Mouse (Mus musculus): ENCODE results near the gene Icos.

The Icos gene

DNA sequence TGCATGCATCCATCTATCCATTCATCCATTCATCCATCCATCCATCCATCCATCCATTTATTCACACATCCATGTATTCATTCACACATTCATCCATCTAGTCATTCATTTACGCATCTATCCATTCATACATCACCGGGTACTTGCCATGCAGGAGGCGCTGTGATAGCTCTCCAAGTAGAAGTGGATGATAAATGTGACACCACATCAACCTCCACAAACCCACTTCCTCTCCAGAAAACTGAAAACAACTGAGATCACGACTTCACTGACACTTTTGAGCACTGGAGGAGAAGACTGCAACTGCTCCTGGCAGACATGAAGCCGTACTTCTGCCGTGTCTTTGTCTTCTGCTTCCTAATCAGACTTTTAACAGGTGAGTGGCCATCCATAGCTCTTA, at the start of gene Icos:
Gene Icos, plus strand, starts transcription at position 287 of the 400 bp plus-strand sequence.
- DNase-seq (ENCODE audit: low read depth, low spot score), result peak; percentile 93

- DNase-seq (ENCODE audit: low read depth, low spot score), result no peak
Observed at GRCm38 (mm10) chr1:60929036-60929435, 48.7 kb upstream of the Icos start.

- DNase-seq (ENCODE audit: low read depth, low spot score), result peak; percentile 51
Observed at GRCm38 (mm10) chr1:60930397-60930796, 47.3 kb upstream of the Icos start.

GRCm38 (mm10) chr1:60935968-60936581, 41.7 kb upstream of the Icos start:
- DNase-seq (ENCODE audit: low read depth, low spot score), result peak; percentile 21

DNA sequence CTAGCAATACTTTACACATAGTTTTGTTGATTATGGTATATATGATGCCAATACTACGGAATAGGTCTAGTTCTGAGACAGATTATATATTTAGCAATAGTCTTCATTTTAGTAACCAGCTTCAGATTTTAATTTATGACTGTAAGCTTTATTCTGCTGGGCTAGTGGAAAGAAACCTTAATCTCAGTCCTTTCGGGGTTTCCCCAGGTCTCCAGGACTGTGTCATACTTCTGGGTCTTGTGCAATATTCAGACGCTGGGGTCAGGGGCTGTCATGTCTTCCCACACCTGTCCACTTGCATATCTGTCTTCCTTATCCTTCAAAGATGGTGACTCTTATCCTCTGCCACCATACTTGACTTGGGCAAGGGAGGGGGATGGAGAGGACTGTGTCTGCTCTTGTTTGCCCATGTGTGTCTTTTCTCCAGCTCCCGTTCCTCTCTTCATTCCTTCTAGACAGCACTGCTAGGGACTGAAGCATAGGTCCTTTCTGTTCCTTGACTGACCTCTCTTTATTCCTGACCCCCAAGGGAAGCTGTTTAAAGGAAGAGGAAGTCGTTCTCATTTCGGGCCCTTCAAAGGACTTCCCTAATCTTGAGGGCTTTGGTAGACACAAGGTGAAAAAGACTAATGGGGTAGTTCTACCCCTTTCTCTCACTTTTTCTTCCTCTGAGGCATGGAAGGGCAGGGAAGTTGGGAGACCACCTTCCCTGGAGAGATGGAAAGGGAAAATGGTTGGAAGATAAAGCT, 40.6 kb upstream of the Icos start:
- DNase-seq (ENCODE audit: low read depth, low spot score), result peak; percentile 69

GRCm38 (mm10) chr1:60938256-60938655, 39.5 kb upstream of the Icos start:
- DNase-seq (ENCODE audit: low read depth, low spot score), result no peak

- no peak for DNase-seq (ENCODE audit: low read depth, low spot score)
Observed at GRCm38 (mm10) chr1:60938974-60939373, 38.8 kb upstream of the Icos start.

- DNase-seq (ENCODE audit: low read depth, low spot score), result peak; percentile 36
Observed at GRCm38 (mm10) chr1:60940023-60940422, 37.7 kb upstream of the Icos start.

DNA sequence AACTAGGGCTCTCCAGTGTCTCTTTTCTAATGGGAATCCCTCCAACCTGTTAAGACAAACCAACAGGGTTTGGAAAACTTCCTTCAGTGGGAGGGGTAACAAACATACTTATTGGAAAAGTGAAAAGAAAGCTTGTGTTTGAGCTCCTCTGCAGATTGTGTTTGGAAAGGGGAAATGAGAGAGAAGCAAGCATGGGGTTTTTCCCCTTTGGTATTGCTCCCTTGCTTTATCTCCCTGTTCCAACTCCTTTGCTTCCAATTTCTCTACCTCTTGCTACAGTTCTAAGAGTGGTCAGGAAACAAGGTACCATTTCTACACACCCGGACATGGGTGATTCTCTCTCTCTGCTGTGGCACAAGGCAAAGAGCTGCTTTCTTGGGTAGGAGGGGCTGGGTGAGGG, 37.1 kb upstream of the Icos start:
- no peak for DNase-seq (ENCODE audit: low read depth, low spot score)

DNA sequence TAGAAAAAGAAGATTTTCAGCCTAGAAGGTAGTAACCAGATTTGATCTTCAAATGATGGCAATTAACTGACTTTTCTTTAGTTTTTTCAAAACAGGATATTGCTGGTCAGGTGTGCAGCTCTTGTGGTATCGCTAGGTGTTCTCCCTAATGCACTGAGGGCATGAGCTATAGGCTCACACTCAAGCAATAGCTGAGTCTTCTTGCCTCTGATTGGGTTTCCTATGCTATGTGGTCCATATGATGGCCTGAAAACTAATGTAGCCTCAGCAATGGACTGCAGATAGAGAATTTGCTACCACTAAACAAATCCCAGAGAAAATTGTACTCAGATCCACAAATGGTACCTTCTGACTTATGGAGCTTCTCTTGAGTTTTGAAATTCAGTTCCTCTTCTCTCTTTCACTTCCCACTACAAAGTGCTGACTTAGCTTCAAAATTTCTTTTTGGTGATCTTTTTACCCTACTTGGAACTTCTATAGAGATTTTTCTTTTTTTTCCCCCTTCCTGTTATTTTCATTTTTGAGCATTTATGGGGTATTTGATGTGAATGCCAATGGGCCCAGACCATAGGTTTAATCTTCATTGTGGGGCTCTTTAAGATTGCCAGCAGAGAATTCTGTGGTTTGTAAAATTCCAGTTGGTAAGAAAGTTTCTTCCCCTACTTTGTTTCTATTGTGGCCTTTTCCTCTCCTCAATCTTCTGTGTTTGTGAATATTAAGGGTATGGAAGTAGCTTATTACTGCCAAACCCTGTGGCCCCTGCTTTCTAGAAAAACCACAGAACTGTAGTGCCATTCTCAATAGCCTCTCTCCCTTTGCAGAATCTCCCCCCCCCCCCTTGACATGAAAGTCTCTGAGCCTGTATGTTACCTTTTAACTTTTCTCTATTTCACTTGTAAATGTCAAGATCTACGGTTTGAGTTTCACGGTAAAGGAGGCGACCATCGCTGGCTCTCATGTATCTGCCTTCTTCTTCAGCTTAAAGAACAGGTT, 36.4 kb upstream of the Icos start:
- peak; percentile 77 for DNase-seq (ENCODE audit: low read depth, low spot score)

- DNase-seq (ENCODE audit: low read depth, low spot score), result no peak
Observed at GRCm38 (mm10) chr1:60942921-60943320, 34.8 kb upstream of the Icos start.

DNA sequence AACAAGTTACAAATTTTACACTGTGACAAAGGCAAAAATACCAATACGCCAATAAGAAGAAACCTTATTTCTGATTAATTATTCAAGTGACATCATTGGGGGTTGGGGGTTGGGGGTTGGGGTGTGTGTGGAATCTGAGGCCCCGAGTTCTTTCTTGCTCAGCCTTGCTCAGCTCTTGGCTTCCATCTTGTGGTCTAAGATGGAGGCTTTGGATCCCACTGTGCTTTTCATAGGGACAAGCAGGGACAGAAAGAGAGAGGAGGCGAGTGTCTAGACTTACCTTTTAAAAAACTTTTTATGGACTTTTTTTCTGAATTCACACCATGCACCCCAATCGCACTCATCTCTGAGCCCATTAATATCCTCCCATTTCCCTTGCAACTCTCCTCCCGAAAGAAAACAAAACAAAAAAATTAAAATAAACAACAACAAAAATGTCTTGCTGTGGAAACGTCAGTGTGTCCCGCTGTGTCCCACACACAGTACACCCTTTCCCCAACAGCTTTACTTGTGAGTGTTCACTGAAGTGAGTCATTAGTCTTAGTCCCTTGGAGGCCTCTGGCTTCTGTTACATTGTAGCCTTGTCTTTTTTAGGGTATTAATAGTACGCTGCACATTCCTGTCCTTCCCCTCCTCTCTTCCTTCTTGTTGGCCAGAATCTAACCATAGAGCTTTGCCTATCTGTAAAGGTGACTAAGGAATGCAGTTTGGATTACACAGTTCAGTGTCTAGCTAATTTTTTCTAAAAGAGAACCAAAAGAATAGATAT, 31.9 kb upstream of the Icos start:
- no peak for DNase-seq (ENCODE audit: low read depth, low spot score)

- peak; percentile 34 for DNase-seq (ENCODE audit: low read depth, low spot score)
Observed at GRCm38 (mm10) chr1:60948112-60948511, 29.6 kb upstream of the Icos start.

- DNase-seq (ENCODE audit: low read depth, low spot score), result peak; percentile 17
Observed at GRCm38 (mm10) chr1:60952958-60953357, 24.8 kb upstream of the Icos start.

GRCm38 (mm10) chr1:60953686-60954085, 24.0 kb upstream of the Icos start:
- DNase-seq (ENCODE audit: low read depth, low spot score), result no peak

- DNase-seq (ENCODE audit: low read depth, low spot score), result peak; percentile 59
Observed at GRCm38 (mm10) chr1:60954759-60955158, 23.0 kb upstream of the Icos start.

- no peak for DNase-seq (ENCODE audit: low read depth, low spot score)
Observed at GRCm38 (mm10) chr1:60955186-60955585, 22.5 kb upstream of the Icos start.

DNA sequence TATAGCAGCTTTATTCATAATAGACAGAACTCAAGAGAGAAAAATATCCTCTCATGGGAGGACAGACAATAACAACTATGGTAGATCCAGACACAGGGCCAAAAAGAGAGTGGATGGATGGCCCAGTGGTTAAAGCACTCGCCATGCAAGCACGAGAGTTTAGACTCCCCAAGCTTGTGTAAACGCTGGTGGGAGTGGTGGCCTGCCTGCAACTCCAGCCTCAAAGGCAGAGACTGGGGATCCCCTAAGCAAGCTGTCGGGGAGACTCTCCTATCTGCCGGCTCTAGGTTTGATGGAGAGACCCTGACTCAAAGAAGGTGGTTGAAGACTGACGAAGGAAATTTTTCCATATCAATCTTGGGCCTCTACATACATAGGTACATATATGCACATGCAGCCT, 21.5 kb upstream of the Icos start:
- DNase-seq (ENCODE audit: low read depth, low spot score), result no peak

- DNase-seq (ENCODE audit: low read depth, low spot score), result no peak
Observed at GRCm38 (mm10) chr1:60958287-60958686, 19.4 kb upstream of the Icos start.

DNA sequence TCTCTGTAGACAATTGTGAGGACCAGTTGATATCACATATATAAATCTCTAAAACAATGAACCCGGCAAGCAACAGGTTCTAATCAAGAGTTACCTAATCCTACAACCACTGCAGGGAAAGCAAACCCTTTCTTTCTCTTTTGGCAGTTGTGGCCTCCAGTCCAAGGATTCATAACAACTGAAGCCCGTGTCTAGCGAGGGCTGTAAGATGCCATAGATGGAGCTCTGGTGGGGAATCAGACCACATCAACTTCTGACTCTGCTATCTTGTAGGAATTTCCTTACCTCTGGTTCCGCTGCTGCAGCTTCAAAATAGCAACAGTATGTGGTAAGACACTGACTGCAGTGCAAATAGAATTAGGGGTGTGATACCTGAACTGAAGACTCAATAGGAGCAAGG, 18.5 kb upstream of the Icos start:
- DNase-seq (ENCODE audit: low read depth, low spot score), result no peak

DNA sequence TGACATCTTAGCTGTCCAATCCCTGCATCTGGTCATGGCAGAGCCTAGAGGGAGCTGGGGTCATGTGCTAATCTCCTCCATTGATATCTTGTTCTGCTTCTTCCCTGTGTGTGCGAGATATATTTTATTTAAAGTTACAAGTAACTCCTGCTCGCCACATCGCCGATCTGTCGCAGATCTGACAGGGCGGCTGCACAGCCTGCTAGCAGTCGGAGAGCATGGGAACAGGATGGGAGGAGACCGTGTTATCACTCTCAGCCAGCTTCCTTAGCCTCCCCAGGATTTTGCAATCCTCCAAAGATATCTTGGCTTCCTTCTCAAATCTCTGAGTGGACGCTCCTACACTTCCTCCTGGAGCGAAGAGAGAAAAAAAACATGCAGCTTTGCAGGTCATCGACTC, 17.3 kb upstream of the Icos start:
- DNase-seq (ENCODE audit: low read depth, low spot score), result no peak

Data from CD4-positive helper T cell, adult 2 months (primary cell).